Mouse (Mus musculus) cerebellum, adult 2 months (tissue): ENCODE data around the gene Sfmbt2. TPM values are rescaled to one million over a fixed set of nuclear protein-coding genes. Genes with fewer than 3 reads are reported as not detected.
A peak's percentile ranks its signal among the peaks of the same experiment; 100 is the strongest.

ENCODE experiments used
- DNase-seq, 2 experiments: peaks; one replicate each; pipeline ENCODE4 v3.0.0; 2021
- H3K27ac ChIP-seq: fragments of 200-500 bp; 2 replicates; pipeline ENCODE4 v1.5.1; 2012; ENCODE audit warnings: low read length, control low read depth, inconsistent platforms; ENCODE audit not compliant: insufficient read depth
- H3K27me3 ChIP-seq: fragments of 200-500 bp; 2 replicates; pipeline ENCODE4 v1.6.1; 2012; ENCODE audit warnings: inconsistent platforms, mild to moderate bottlenecking, low read length, moderate library complexity; ENCODE audit not compliant: control insufficient read depth, insufficient read depth
- H3K4me1 ChIP-seq: fragments of 200-500 bp; 2 replicates; pipeline ENCODE4 v1.6.1; 2011; ENCODE audit warnings: low read length; ENCODE audit not compliant: control insufficient read depth, insufficient read depth
- H3K4me3 ChIP-seq: fragments of 200-500 bp; replicated peaks from 2 replicates; pipeline ENCODE3; 2011; ENCODE audit warnings: mild to moderate bottlenecking, low read depth, low read length, control low read depth; ENCODE audit not compliant: insufficient read depth
- CTCF ChIP-seq: fragments of 200-500 bp; IDR thresholded peaks from 2 replicates; pipeline ENCODE4 v1.5.1; 2011; ENCODE audit warnings: low read depth, mild to moderate bottlenecking, control low read depth, low read length, moderate library complexity, borderline replicate concordance; ENCODE audit not compliant: insufficient read depth
- POLR2A ChIP-seq: fragments of 200-500 bp; IDR thresholded peaks from 2 replicates; pipeline ENCODE4 v1.6.1; 2011; ENCODE audit warnings: low read length, control low read depth, borderline replicate concordance; ENCODE audit not compliant: insufficient read depth
- WGBS: fragments of 180-500 bp; shearing (Covaris S2); methylation state at CpG from one replicate; pipeline ENCODE4 v1.1.7; 2018; 5-methylcytosine and 5-hydroxymethylcytosine counted together
- polyA plus RNA-seq: library from polyadenylated mRNA; depleted of rRNA; stranded (reverse); fragments of >200 nt; gene quantifications from 2 replicates; pipeline ENCODE4 v1.2.3, GENCODE M21; 2012

The Sfmbt2 gene
- polyA plus RNA-seq, 1 experiment: 2.3 TPM

DNA sequence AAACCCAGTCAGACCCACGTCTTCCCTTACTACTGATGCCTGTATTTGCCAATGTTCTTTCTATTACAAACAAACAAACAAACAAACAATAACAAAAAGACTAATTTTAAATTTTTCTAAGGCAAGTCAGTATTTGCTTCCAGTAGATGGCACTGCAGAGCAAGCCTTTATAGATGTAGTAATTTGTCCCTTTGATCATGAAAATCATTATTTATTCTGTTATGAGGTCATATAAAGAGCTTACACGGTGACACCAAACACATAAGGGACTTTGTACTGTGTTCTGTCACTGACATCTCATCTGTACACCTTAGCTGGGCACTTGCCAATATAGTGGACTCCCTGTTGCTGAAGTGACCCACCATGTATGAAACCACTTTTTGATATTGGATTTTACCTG, 4.0 kb upstream of the Sfmbt2 start:
- TF ChIP-seq POLR2A (no peak), CTCF (peak; percentile 13; the same call in 1 of the 2 replicates)
- no peak overlapping the region for H3K4me3 ChIP-seq
- 17% methylated on average over 2 of the region's 2 CpGs for WGBS
- no peak overlapping the region for H3K27ac ChIP-seq
- H3K4me1 ChIP-seq: no peaks in the 10 kb centered on the region
- DNase-seq: no peak
- no peaks in the 10 kb centered on the region; the same call in 1 of the 2 replicates for H3K27me3 ChIP-seq

DNA sequence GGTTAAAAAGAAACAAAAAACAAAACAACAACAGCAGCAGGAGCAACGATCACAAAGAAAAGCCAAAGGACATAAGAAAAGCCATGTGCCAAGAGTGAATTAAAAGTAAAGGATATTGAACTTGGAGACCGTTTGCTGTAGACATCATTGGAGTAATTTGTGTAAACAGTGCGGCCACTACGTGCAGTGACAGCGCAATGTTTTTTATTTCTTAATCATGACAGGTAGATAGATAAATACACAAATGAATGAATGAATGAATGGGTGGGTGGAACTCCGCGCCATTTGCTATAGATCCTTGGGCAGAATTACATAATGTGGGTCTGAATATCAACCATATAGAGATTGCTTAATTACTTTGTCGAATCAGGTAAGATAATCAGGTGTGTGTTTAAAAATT, 634 bp upstream of the Sfmbt2 start:
- H3K4me3 ChIP-seq: no peak overlapping the region
- H3K4me1 ChIP-seq: no peaks in the 10 kb centered on the region
- no peak overlapping the region for H3K27ac ChIP-seq
- peaks cover 3% of the 10 kb centered on the region; the same call in 1 of the 2 replicates for H3K27me3 ChIP-seq
- no peak for TF ChIP-seq CTCF
- TF ChIP-seq POLR2A: no peak
- 4% methylated on average over 8 of the region's 8 CpGs for WGBS
- no peak for DNase-seq

DNA sequence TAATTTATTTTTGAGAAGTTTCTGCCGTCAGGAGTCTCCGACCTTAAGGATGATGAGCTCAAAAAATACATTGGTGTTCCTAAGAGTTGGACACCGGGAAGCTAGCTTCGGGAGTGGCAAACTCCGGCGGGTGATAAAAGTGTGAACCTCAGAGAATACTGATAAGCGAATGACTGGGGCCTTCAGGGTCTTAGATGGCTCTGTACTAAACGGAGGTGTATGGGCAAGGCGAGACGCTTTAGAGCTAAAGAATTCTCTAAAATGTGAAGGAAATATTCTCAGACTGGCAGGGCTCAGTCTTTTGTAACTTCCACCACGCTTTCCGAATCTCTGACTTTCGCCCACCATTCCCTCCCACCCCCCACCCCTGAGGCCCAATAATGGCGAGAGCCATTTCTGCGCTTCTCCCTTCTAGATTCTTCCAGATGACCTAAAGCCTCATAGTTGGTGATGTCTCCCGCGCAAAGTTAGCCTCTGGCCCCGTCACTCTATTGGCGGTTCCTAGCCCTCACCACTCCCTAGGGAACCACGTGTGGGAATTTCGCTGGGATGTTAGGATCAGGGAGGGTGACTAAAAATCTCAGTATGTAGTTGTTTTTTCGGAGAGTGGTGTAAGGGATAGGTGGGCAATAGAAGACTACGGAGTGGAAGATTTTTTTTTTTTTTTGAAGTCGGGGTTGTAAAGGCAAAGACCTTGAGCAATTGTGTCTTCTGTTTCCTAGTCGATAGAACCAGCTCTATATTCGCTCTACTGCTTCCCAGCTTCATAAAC, 563 bp downstream of the Sfmbt2 start:
- Histone ChIP-seq H3K4me3 (no peak overlapping the region), H3K27me3 (peaks cover 3% of the 10 kb centered on the region; the same call in 1 of the 2 replicates), H3K27ac (no peak overlapping the region)

DNA sequence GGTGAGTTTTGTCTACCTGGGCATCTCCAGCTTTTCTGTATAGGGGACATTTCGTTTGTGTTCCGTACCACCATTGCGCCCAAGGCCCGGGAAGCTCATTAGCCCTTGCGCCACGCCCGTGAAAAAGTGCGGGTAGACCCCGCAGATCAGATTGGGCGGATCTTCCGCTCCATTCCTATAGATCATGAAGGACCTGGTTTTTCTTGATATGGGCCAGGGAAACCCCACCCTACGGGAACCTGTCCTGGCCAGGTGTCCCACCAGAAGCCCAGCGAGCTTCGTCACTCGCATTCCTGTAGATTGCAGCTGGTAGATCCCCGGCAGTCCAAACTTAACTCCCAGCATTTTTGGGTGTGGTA, 1.1 kb downstream of the Sfmbt2 start:
- no peak for TF ChIP-seq POLR2A
- no peak for TF ChIP-seq CTCF
- H3K4me1 ChIP-seq: no peaks in the 10 kb centered on the region
- H3K27me3 ChIP-seq: peaks cover 3% of the 10 kb centered on the region; the same call in 1 of the 2 replicates
- no peak overlapping the region for H3K27ac ChIP-seq
- 4% methylated on average over 16 of the region's 16 CpGs for WGBS
- no peak for DNase-seq
- no peak overlapping the region for H3K4me3 ChIP-seq

More for the DNA sequence above, 563 bp downstream of the Sfmbt2 start:
- DNase-seq: no peak
- TF ChIP-seq POLR2A: no peak
- TF ChIP-seq CTCF: no peak
- no peaks in the 10 kb centered on the region for H3K4me1 ChIP-seq
- 3% methylated on average over 26 of the region's 26 CpGs for WGBS

DNA sequence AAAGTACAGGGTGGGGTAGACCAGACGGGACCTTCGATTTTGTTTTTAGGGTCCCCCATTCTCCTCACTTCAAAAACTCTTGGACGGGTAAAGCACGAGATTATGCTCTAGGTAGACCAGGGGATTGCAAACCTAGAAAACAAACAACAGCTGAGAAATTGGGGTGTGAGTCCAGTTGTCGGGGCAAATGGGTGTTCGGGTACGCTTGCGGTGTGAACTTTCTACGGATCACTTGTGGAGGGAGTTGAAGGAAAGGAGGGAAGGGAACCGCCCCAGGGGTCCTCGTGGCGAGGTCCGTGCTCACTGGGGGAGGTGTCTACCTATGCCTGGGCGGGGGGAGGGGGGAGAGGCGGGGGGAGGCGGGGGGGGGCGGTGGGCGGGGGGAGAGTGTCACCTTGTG, 1.6 kb downstream of the Sfmbt2 start:
- H3K4me3 ChIP-seq: no peak overlapping the region
- H3K27ac ChIP-seq: no peak overlapping the region
- peaks cover 3% of the 10 kb centered on the region; the same call in 1 of the 2 replicates for H3K27me3 ChIP-seq
- TF ChIP-seq CTCF (no peak), POLR2A (no peak)
- peak in 1 of 2 experiments; percentile 6 for DNase-seq
- no peaks in the 10 kb centered on the region for H3K4me1 ChIP-seq
- WGBS: 2% methylated on average over 12 of the region's 18 CpGs

DNA sequence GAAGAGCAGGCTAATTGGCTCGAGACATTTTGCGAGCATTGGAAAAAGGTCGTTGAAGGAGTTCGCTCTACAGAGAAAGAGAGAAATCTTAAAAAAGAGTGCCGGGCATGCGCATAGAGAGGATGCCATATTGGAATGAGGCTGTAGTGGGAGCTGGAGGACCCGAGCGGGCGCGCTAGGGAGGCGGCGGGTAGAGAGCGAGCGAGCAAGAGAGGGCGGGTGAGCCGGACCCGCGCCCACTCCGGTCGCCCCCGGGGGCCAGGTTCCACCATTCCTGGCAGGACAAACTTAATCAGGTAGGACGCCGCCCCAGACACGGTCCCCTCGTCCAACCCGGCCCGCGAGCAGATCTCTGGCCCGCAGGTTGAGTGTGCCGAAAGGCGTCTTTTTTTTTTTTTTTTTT, 2.0 kb downstream of the Sfmbt2 start:
- WGBS: under 1% methylated on average over 31 of the region's 31 CpGs
- peak overlapping the region; percentile 69 for H3K4me3 ChIP-seq
- H3K4me1 ChIP-seq: no peaks in the 10 kb centered on the region
- H3K27ac ChIP-seq: no peak overlapping the region
- peak; percentile 48 to 50 for DNase-seq
- TF ChIP-seq POLR2A: no peak
- no peak for TF ChIP-seq CTCF
- H3K27me3 ChIP-seq: peaks cover 3% of the 10 kb centered on the region; the same call in 1 of the 2 replicates

DNA sequence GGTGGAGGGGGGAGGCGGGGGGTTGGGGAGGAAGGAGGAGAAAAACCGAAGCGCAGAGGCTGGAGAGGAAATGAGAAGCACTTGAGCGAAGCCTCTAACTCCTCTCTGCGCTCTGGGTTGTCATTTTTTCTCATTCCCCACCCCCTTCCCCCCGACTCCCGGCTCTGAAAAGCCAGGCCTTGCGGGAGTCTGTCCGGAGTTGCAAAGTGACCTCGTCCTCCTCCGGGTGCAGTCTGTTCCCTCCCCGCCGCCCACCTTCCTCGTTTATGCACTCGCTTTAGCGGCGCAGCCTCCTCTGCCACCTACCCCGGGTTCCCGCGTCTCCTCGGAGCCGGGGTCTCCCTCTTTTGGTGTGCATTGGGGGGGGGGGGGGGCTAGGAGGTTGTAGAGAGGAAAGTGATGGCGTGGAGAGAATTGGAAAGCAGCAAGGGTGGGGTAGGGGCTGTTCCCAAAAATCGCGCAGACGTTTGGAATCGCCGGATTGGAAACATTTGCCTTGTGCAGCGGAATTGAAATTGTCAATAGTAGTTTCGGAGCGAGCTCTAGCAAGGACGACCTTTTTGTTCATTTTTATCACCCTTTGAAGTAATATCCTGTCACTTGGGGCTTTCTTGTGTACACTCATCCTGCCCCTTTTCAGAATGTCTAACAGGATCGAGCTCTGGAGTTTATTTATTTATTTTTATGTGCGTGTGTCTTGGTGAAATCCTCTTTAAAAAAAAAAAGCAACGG, 2.6 kb downstream of the Sfmbt2 start:
- Histone ChIP-seq H3K4me3 (peak overlapping the region; percentile 69), H3K27ac (no peak overlapping the region), H3K27me3 (peaks cover 3% of the 10 kb centered on the region; the same call in 1 of the 2 replicates), H3K4me1 (no peaks in the 10 kb centered on the region)
- TF ChIP-seq CTCF: no peak
- no peak for TF ChIP-seq POLR2A
- peak; percentile 10 to 28 for DNase-seq
- WGBS: under 1% methylated on average over 35 of the region's 35 CpGs

DNA sequence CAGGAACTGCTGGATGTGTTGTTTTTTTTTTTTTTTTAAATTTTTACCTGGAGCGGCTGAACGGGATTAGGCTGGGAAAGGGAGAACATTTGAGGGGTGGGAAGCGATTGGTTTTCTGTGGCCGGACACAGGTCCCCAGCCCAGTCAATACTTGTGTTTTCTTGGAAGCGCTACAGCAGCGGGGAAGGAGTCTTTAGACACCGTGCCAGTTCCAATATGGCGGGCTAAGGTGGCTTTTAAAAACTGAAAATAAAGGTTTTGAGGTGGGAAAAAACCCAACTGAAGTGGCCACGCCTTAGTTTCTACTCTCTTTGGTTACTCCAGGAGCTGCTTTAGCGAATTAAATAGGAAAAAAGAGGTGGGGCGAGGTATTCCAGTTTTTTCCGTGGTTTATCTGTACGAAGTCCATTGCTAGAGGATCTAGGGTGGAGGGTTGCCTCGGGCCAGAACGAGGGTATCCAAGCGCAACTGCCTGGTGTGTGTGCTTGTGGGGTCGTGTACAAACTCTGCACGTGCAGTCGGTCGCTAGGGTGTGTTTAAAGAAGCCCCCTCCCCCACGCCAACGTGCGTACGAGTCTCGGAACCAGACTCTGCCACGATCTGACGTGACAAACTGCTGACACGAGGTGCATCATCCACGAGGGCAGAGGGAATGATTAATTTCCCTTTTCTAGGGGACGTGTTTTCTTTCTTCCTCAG, 3.3 kb downstream of the Sfmbt2 start:
- H3K4me1 ChIP-seq: no peaks in the 10 kb centered on the region
- H3K27me3 ChIP-seq: peaks cover 3% of the 10 kb centered on the region; the same call in 1 of the 2 replicates
- WGBS: under 1% methylated on average over 30 of the region's 30 CpGs
- DNase-seq: peak; percentile 4 to 15
- no peak overlapping the region for H3K27ac ChIP-seq
- peak overlapping the region; percentile 57 for H3K4me3 ChIP-seq
- TF ChIP-seq CTCF: no peak
- no peak for TF ChIP-seq POLR2A
